Mouse (Mus musculus) CH12.LX (cell line): ENCODE results near the gene Ubxn10. TPM values are rescaled to one million over a fixed set of nuclear protein-coding genes. Genes with fewer than 3 reads are reported as not detected.

Source experiments
- DNase-seq: peaks from one replicate; pipeline ENCODE4 v3.0.0-alpha.2; 2013; ENCODE audit errors: extremely low read depth
- H3K27ac ChIP-seq: 2 replicates; pipeline ENCODE4 v1.5.1; 2012; ENCODE audit warnings: low read depth, mild to moderate bottlenecking, control low read depth, moderate library complexity; ENCODE audit not compliant: insufficient read depth
- H3K27me3 ChIP-seq: replicated peaks from 2 replicates; pipeline ENCODE3; 2012; ENCODE audit warnings: inconsistent platforms
- H3K36me3 ChIP-seq, 2 experiments: replicated peaks in 1 of 2; 2 replicates each; pipeline versions ENCODE3 to v1.6.1; 2012; ENCODE audit warnings: inconsistent platforms in 1 of 2, low read length in 1 of 2, mild to moderate bottlenecking in 1 of 2, mixed read lengths in 1 of 2, moderate library complexity in 1 of 2; ENCODE audit not compliant: control insufficient read depth in 1 of 2, insufficient read depth in 1 of 2
- H3K4me1 ChIP-seq, 2 experiments: 2 replicates each; pipeline ENCODE4 v1.6.1; 2012; ENCODE audit warnings: inconsistent platforms in 1 of 2, moderate library complexity in 1 of 2; ENCODE audit not compliant: insufficient read depth in 2 of 2, control insufficient read depth in 1 of 2
- H3K4me2 ChIP-seq: 2 replicates; pipeline ENCODE4 v1.6.1; 2012; ENCODE audit warnings: low read depth, mild to moderate bottlenecking, control low read depth; ENCODE audit not compliant: poor library complexity, insufficient read depth, severe bottlenecking
- H3K4me3 ChIP-seq, 3 experiments: fragments of 150-350 bp in 1 of 3; sonication (generic) in 1 of 3; replicated peaks in 1 of 3; 2 replicates each; pipeline versions ENCODE3 to v1.5.1; 2011 to 2012; ENCODE audit warnings: low read depth in 2 of 3, low read length in 2 of 3, mild to moderate bottlenecking in 2 of 3, moderate library complexity in 2 of 3, control low read depth in 1 of 3, improper control_type of control experiment in 1 of 3, inconsistent platforms in 1 of 3, mixed read lengths in 1 of 3; ENCODE audit not compliant: poor library complexity in 1 of 3
- H3K79me2 ChIP-seq: replicated peaks from 2 replicates; pipeline ENCODE4 v1.6.1; 2012; ENCODE audit warnings: mild to moderate bottlenecking, moderate library complexity; ENCODE audit not compliant: control insufficient read depth, poor library complexity, insufficient read depth, severe bottlenecking; ENCODE audit errors: extremely low read depth
- H3K9ac ChIP-seq: 2 replicates; pipeline ENCODE4 v1.6.1; 2012; ENCODE audit warnings: low read depth, mild to moderate bottlenecking, control low read depth, moderate library complexity; ENCODE audit not compliant: insufficient read depth
- H3K9me3 ChIP-seq: replicated peaks from 2 replicates; pipeline ENCODE3; 2012; ENCODE audit warnings: low read length, inconsistent platforms, mixed read lengths
- CTCF ChIP-seq, 2 experiments: IDR thresholded peaks in 1 of 2; conservative IDR thresholded peaks in 1 of 2; 2 replicates each; pipeline ENCODE4 v1.5.1; 2011 to 2012; ENCODE audit warnings: low read depth in 2 of 2, low read length in 2 of 2, improper control_type of control experiment in 1 of 2, inconsistent platforms in 1 of 2, mild to moderate bottlenecking in 1 of 2, moderate library complexity in 1 of 2
- ELF1 ChIP-seq: IDR thresholded peaks from 2 replicates; pipeline ENCODE4 v1.6.1; 2014; ENCODE audit warnings: low read depth, mild to moderate bottlenecking, inconsistent platforms, low read length, improper control_type of control experiment
- KAT2A ChIP-seq: IDR thresholded peaks from 2 replicates; pipeline ENCODE4 v1.6.1; 2012; ENCODE audit warnings: low read length, improper control_type of control experiment, inconsistent platforms; ENCODE audit not compliant: insufficient replicate concordance
- MAX ChIP-seq: IDR thresholded peaks from 2 replicates; pipeline ENCODE4 v1.6.1; 2011; ENCODE audit warnings: low read length, improper control_type of control experiment
- MAZ ChIP-seq: IDR thresholded peaks from 2 replicates; pipeline ENCODE4 v1.6.1; 2012; ENCODE audit warnings: low read depth, mild to moderate bottlenecking, inconsistent platforms, low read length, improper control_type of control experiment, moderate library complexity
- MXI1 ChIP-seq: IDR thresholded peaks from 2 replicates; pipeline ENCODE4 v1.6.1; 2011; ENCODE audit warnings: mild to moderate bottlenecking, low read depth, low read length, improper control_type of control experiment
- NELFE ChIP-seq: IDR thresholded peaks from 2 replicates; pipeline ENCODE4 v1.6.1; 2011; ENCODE audit warnings: low read depth, low read length, improper control_type of control experiment
- POLR2A ChIP-seq: IDR thresholded peaks from 2 replicates; pipeline ENCODE4 v1.6.1; 2011; ENCODE audit warnings: low read depth, mild to moderate bottlenecking, improper control_type of control experiment, low read length
- POLR2AphosphoS2 ChIP-seq: IDR thresholded peaks from 2 replicates; pipeline ENCODE4 v1.6.1; 2011; ENCODE audit warnings: low read depth, low read length, improper control_type of control experiment
- UBTF ChIP-seq: IDR thresholded peaks from 2 replicates; pipeline ENCODE4 v1.6.1; 2012; ENCODE audit warnings: low read depth, mild to moderate bottlenecking, inconsistent platforms, low read length, improper control_type of control experiment, moderate library complexity
- USF1 ChIP-seq: IDR thresholded peaks from 2 replicates; pipeline ENCODE4 v1.6.1; 2014; ENCODE audit warnings: low read depth, mild to moderate bottlenecking, inconsistent platforms, low read length, improper control_type of control experiment
- ZMIZ1 ChIP-seq: IDR thresholded peaks from 2 replicates; pipeline ENCODE4 v1.6.1; 2012; ENCODE audit warnings: low read depth, mild to moderate bottlenecking, inconsistent platforms, low read length, improper control_type of control experiment
- dilution Hi-C: fragments of 300-500 bp; cut with MboI; formaldehyde crosslinking; loops from 2 replicates; pipeline ENCODE4 v1.14.3; 2020; ENCODE audit warnings: low sequenced_read_pairs; ENCODE audit not compliant: extremely low pct_unique_long_range_greater_than_20kb, extremely low pct_ligation_motif_present
- in situ Hi-C: fragments of 300-500 bp; cut with MboI; formaldehyde crosslinking; loops from 3 replicates; pipeline ENCODE4 v1.14.3; 2019; ENCODE audit warnings: low sequenced_read_pairs, low pct_ligation_motif_present, low pct_unique_long_range_greater_than_20kb, mixed read lengths
- polyA plus RNA-seq: library from polyadenylated mRNA; unstranded; fragments of >175 nt; gene quantifications from 2 replicates; pipeline ENCODE4 v1.2.1, GENCODE M21; 2012; ENCODE audit warnings: low read depth; ENCODE audit not compliant: insufficient read length
- total RNA-seq, 2 experiments: library from RNA; depleted of rRNA; stranded (reverse); fragments of 300-350 nt in 1 of 2; fragments of >200 nt in 1 of 2; gene quantifications; 2 replicates each; pipeline ENCODE4 v1.2.3; 2012 to 2014

The Ubxn10 gene
- total and polyA plus RNA-seq, 3 experiments, result not detected

DNA sequence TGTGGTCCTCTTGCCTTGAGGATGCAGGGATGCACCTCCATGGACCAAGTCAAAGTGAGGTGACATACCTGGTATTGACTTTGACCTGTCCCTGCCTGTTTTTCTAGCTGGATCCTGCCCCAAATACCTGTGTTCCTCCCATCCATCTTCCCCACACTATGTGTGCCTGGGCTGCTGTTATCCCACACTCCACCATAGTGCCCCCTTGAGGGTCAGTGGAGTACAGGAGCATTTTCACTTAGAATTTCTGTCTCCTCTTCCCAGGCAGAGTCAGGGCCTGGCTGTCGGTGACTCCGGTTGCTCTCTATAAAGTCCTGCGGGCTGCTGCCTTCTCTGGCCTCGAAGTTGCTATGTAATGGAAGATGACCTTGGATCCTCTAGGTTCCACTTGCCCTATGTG is 48.8 kb upstream of the Ubxn10 start:
- in situ Hi-C loops, result loop anchor here (5.0 kb wide), 1 partner anchor 38 kb away; no protein-coding TSS in a partner anchor
- no peak for DNase-seq
- dilution Hi-C loops, result no loop called here
- H3K27ac ChIP-seq, result no peak overlapping the region
- TF ChIP-seq POLR2A (no peak), CTCF (conservative IDR thresholded peaks at IDR 0.05 in 1 of 2, IDR thresholded peaks at IDR 0.05 in 1 of 2; ENCODE audit: low read depth in 2 of 2, low read length in 2 of 2) (peak in 1 of 2 experiments; percentile 34; a peak in 2 of 4 replicates), MAX (no peak)
- H3K27me3 ChIP-seq, result peaks cover 74% of the 10 kb centered on the region
- H3K36me3 ChIP-seq, result no peaks in the 10 kb centered on the region
- no peak overlapping the region for H3K9ac ChIP-seq
- no peak overlapping the region for H3K4me2 ChIP-seq
- no peaks in the 10 kb centered on the region for H3K9me3 ChIP-seq
- H3K79me2 ChIP-seq, result no peaks in the 10 kb centered on the region
- no peak overlapping the region for H3K4me3 ChIP-seq
- 0 out of 4 replicates have a peak, but pooled peaks cover 0 to 3% of the 10 kb centered on the region in 2 experiments for H3K4me1 ChIP-seq

DNA sequence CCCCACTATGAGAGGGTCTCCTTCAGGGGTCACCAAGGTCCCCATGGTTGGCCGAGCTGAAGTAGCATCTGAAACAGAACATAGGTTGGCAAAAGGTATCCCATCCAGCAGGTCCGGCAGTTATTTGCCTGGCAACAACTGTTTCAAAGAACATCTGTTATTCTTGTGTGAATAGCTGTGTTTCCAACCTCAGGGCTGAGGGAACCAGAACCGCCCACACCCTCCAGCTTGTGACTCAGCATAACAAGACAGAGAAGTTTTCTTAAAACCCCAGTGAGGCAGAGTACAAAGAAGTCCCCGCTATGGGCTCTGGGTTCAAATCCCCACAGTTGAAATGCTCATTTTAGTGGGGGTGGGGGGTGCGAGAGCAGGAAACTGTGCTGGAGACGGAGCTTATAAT is 45.1 kb upstream of the Ubxn10 start:
- H3K27ac ChIP-seq, result no peak overlapping the region
- in situ Hi-C loops (no loop called here), dilution Hi-C loops (no loop called here)
- H3K9ac ChIP-seq, result no peak overlapping the region
- H3K79me2 ChIP-seq, result no peaks in the 10 kb centered on the region
- DNase-seq, result no peak
- H3K27me3 ChIP-seq, result peaks cover 78% of the 10 kb centered on the region
- no peaks in the 10 kb centered on the region for H3K36me3 ChIP-seq
- no peak overlapping the region for H3K4me2 ChIP-seq
- no peak overlapping the region for H3K4me3 ChIP-seq
- TF ChIP-seq NELFE (no peak), POLR2AphosphoS2 (no peak), UBTF (no peak), MAZ (no peak), ELF1 (no peak), USF1 (no peak)
- H3K9me3 ChIP-seq, result no peaks in the 10 kb centered on the region
- 0 out of 4 replicates have a peak, but pooled peaks cover 0 to 3% of the 10 kb centered on the region in 2 experiments for H3K4me1 ChIP-seq

DNA sequence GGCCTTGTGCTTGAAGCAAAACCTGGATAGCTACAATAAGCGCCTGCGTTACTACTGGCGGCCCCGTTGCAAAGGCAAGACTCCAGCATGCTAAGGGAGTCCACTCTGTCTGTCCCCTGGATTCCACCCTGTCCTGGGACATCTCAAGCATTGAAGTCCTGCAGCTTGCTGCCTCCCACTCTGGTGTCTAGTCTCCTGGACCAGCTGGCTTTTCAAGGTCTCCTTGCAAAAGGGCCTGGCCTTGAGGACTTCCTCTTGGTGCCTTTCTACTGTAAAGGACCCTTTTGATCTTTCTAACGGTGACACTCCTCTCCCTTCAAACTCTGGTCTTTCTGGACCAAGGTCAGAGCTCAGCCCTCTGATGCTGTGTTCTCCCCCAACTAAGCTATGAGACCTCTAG is 43.3 kb upstream of the Ubxn10 start:
- H3K27me3 ChIP-seq, result peaks cover 84% of the 10 kb centered on the region
- no peaks in the 10 kb centered on the region for H3K9me3 ChIP-seq
- H3K36me3 ChIP-seq, result no peaks in the 10 kb centered on the region
- no peak overlapping the region for H3K4me2 ChIP-seq
- dilution Hi-C loops (no loop called here), in situ Hi-C loops (no loop called here)
- H3K79me2 ChIP-seq, result no peaks in the 10 kb centered on the region
- DNase-seq, result no peak
- H3K4me1 ChIP-seq, result no peaks in the 10 kb centered on the region
- H3K27ac ChIP-seq, result no peak overlapping the region
- no peak overlapping the region for H3K4me3 ChIP-seq
- TF ChIP-seq KAT2A (no peak), ZMIZ1 (no peak), MXI1 (no peak), POLR2A (no peak)
- H3K9ac ChIP-seq, result no peak overlapping the region
